Mouse (Mus musculus) left cerebral cortex, adult 9 months (tissue): Measurements from ENCODE around the gene Nos3.
A peak's percentile ranks its signal among the peaks of the same experiment; 100 is the strongest.
"Not testable (repeated sequence)": the region's sequence is repeated elsewhere in the genome, so short reads cannot be mapped to it uniquely, and the experiment has no call there.

Source experiments
- DNase-seq, 2 experiments: peaks; one replicate each; pipeline ENCODE4 v3.0.0; 2022; ENCODE audit warnings: low spot score in 2 of 2

Nos3 gene

GRCm38 (mm10) chr5:24374666-24375328 lies 10.2 kb downstream of the Nos3 start:
- no peak for DNase-seq

GRCm38 (mm10) chr5:24378700-24379099 lies 14.1 kb downstream of the Nos3 start:
- no peak for DNase-seq

DNA sequence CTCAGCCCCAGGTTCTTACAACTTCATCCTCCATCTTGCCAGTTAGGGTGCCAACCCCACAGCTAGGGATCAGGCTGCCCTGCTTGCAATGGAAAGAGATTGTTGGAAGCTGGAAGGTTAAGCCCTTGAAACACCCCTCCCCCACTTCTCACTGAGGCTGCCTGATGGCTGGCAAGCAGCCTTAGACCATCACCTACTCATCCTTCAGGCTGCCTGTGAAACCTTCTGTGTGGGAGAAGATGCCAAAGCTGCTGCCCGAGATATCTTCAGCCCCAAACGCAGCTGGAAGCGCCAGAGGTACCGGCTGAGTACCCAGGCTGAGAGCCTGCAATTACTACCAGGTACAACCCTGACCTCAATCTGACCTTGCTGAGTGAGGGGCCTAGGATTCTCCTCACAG lies 14.9 kb downstream of the Nos3 start:
- DNase-seq = no peak

- no peak for DNase-seq
These were observed 15.9 kb downstream of the Nos3 start for GRCm38 (mm10) chr5:24380499-24380898.

GRCm38 (mm10) chr5:24381486-24381885 lies 16.9 kb downstream of the Nos3 start:
- DNase-seq = no peak

- DNase-seq = no peak
These were observed 17.4 kb downstream of the Nos3 start for GRCm38 (mm10) chr5:24381988-24382387.

DNA sequence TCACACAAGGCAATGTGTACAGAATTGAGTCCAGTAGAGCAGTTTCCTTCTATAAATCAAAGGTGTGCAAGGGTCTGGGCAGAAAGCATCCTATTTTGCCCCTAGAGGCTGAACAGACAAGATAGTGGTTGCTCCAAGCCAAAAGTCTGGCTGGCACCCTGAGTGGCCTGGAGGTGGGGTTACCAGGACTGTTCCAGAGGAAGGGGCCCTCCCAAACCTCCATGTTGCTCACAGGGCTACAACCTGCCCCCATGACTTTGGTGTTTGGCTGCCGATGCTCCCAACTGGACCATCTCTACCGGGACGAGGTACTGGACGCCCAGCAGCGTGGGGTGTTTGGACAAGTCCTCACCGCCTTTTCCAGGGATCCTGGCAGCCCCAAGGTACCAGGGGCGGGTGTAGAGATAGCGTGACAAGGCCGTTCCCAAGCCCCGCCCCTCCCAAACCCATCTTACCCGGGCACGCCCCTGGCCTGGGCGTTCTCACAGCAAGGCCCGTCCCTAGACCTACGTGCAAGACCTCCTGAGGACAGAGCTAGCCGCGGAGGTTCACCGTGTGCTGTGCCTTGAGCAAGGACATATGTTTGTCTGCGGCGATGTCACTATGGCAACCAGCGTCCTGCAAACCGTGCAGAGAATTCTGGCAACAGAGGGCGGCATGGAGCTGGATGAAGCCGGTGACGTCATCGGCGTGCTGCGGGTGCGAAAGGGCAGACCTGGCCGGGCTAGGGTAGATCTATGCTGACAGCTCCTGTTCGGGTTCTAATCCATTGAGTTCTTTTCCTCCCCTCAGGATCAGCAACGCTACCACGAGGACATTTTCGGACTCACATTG lies 18.6 kb downstream of the Nos3 start:
- DNase-seq = peak; percentile 83 to 94

DNA sequence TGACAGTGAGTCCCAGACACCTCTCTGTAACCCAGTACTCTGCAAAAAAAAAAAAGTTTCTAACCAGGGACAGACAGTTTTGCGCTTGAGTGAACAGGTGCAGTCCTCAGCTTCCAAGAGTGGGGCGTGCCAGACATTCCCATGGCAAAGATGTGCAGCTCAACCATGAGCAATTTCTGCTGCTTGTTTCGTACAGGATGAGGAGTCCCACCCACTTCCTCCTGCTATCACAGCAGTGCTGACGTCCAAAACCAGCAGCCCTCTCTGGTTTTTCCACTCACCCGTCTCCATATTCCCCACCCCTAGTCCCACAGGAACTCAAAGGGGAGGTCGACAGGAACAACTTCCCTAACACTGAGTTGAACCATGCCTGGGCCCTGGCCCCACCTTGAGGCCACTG lies 19.8 kb downstream of the Nos3 start:
- peak in 1 of 2 experiments; percentile 68 for DNase-seq

GRCm38 (mm10) chr5:24385374-24385773 lies 20.8 kb downstream of the Nos3 start:
- DNase-seq = no peak

DNA sequence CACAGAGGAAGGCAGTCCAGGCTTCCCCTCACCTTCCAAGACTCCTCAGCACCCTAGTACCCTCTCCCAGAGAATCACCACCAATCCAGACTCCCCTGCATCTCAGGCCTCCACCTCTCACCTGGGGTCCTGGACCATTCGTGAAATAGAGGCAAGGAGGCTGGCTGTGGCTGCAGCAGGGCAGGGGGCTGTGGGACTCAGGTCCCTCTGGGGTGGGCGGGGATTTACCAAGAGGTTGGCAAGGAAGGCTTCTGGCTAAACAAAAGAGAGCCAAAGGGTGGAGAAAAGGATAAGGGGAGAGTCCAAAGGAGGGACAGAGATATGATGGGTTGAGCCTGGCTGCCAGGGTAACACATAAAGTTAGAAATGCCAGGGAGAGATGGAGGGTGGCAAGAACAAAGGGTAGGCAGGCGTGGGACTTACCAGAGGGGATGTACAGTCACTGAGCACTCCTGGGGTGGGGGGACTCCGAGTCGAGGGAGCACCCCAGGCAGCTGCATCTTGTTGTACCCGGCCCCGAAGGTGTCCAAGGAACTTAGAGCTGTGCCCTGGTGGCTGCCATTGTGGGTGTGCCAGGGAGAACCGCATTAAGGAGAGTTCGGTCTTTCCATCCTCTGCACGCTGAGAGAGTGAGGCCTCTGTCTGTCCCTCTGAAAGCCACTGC lies 21.4 kb downstream of the Nos3 start:
- no peak for DNase-seq

DNA sequence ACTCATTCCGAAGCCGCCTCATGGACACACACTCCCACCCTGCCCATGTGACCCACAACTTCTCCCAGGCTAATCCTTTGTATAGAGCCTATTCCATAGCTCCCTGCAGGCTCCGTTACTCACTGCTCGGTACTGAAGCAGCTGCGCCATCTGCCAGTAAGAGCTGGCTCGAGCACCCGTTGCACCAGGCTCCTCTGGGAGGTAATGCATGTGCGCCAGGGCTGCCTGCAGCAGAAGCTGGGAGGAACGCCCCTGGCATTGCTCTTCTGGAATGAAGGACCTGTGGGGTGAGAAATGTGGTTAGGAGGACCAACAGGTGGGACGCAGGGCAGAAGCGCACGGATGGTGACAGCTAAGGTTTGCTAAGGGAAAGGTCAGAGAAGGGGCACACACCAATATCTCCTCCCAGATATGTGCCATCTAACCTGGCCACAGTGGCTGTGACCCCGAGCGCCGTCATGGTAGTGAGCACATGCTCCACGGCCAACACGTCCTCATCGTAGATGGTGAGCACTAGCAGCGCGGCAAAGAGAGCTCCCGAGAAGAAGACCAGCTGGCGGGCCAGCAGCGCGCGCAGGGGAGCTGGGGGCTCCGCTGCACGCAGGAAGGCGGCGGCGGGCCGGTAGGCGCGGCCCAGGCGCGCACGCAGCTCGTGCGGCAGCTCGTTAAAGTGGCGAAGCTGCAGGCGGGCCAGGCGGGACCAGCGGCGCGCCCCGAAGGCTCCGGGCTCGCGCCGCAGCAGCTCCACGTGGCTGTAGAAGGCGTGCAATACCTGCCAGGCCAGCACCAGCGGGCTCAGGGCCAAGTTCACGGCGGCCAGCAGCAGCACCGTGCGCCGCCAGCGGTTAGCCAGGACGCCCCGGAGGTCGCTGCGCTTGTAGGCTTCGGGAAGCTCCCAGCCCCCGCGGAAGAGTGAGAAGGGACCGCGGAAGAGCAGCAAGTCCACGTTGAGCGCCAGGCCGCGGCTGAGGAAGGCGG lies 22.9 kb downstream of the Nos3 start:
- peak in 1 of 2 experiments; percentile 76 for DNase-seq

GRCm38 (mm10) chr5:24388246-24388915 lies 23.8 kb downstream of the Nos3 start:
- no peak for DNase-seq

- DNase-seq = no peak
These were observed 24.5 kb downstream of the Nos3 start for GRCm38 (mm10) chr5:24389011-24389657.

- DNase-seq = no peak
These were observed 25.0 kb downstream of the Nos3 start for GRCm38 (mm10) chr5:24389658-24390020.

DNA sequence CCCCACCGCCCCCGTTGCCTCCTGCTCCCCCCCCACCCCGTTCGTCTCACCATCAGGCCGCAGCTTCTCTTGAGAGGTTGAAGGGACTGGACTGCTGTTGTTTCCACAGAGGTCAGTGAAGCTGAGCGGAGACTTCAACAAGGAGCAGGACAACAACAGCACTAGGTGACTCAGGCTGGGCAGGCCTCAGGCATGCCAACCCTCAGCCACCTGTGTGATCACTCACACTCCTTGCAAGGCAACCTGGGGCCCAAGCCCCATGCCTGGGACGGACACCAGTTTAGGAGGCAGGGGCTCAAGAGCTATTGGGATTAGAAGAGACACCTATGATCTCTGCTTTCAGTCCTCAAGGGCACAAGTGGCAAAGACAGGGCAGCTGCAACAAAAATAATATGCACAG lies 27.3 kb downstream of the Nos3 start, which contains the start of gene Atg9b:
Atg9b (minus strand) TSS at position 280 of the 400 bp plus-strand sequence.
- DNase-seq = no peak

- no peak for DNase-seq
These were observed 28.1 kb downstream of the Nos3 start for GRCm38 (mm10) chr5:24392724-24393123.

DNA sequence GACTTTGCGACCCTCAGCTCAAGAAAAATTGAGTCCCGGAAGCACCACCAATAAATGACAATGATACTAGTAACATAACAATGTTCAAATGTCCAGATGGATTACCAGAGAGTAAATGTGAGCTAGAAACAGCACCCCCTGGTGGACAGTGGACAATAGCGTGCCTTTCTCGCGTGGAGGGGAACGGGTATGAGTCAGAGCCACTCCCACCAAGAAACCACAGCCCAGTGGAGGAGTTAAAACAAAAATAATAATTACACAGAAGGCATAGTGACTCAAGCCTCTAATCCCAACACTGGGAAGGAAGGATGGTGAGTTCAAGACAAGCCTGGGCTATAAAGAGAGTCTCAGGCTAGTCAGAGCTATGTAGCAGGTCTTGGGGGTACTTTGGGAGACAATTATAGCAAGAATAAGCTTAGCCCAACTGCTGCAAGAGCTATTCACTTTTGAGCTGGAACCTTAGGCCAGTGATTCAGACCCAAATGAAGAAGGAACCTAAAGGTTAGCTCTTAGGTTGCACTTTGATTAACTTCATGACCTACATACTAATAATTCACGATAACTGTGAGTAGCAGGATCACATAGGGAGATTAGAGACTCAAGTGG lies 28.9 kb downstream of the Nos3 start, which contains the start of gene Abcb8:
Abcb8 (plus strand) TSS at position 272 of the 606 bp plus-strand sequence.
- peak; percentile 77 to 93 for DNase-seq

GRCm38 (mm10) chr5:24394165-24394894 lies 29.7 kb downstream of the Nos3 start:
- DNase-seq = peak; percentile 95 to 98

DNA sequence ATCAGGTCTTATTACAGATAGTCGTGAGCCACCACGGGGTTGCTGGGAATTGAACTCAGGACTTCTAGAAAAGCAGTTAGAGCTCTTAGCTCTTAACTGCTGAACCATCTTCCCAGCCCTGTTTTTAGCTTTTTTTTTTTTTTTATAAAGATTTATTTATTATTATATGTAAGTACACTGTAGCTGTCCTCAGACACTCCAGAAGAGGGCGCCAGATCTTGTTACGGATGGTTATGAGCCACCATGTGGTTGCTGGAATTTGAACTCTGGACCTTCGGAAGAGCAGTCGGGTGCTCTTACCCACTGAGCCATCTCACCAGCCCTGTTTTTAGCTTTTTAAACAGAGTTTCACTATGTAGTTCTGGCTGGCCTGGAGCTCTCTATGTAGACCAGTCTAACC lies 31.6 kb downstream of the Nos3 start:
- not testable (repeated sequence) for DNase-seq
